ENCODE assay signal across 9 mouse cellular contexts in the genomic region with DNA sequence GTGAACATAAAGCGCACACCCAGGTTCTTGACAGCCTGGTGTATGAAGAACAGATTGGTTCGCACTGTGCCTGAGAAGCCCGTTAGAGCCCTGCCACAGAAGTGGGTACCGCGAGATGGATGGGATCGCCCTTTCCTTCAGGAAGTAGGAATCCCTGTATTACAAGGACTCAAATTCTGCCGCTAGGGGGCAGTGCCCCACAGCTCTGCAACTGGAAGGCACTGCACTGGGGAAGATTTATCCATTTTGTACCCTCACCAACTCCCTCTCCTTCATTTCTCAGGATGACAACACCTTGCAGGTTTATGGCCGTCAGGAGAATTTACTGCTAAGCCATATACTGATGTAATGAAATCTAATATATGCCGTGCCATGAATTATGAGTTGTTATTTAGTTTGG.
A peak's percentile ranks its signal among the peaks of the same experiment; 100 is the strongest.
DNase-seq lines count a peak whose midpoint lies in the region; ATAC-seq and TF ChIP-seq lines count a peak whose summit lies in the region.
"Had no signal": no experiment of that assay in that cellular context is flagged by ENCODE, and none has a peak within 500 bp of the region (broad histone marks: within the 10 kb centered on the region; RNA-seq: fewer than 3 reads in every experiment).

No protein-coding gene starts in this region.

- no peak overlapping the region for H3K4me2 ChIP-seq in midbrain, embryonic 11.5 days
- H3K4me2 ChIP-seq in midbrain, embryonic 15.5 days, result no peak overlapping the region
- no peak overlapping the region for H3K4me2 ChIP-seq in kidney, embryonic 15.5 days
- H3K4me2 ChIP-seq: embryonic facial prominence, embryonic 15.5 days had no signal

- H3K9ac ChIP-seq in midbrain, embryonic 11.5 days (ENCODE audit: low read length), result no peak overlapping the region
- no peak overlapping the region for H3K9ac ChIP-seq in midbrain, embryonic 15.5 days
- no peak overlapping the region for H3K9ac ChIP-seq in kidney, embryonic 15.5 days
- no peak overlapping the region for H3K9ac ChIP-seq in liver, adult 2 months (ENCODE audit: low read depth, low read length)
- H3K9ac ChIP-seq: embryonic facial prominence, embryonic 15.5 days had no signal

- DNase-seq in midbrain, embryonic 11.5 days (ENCODE audit: low spot score, missing footprints), result peak; percentile 96
- DNase-seq in cerebellum, postnatal 4 days (ENCODE audit: low spot score in 2 of 2), result peak; percentile 66 to 77
- DNase-seq in gastrocnemius, adult 8-10 months (ENCODE audit: low spot score in 2 of 2), result peak; percentile 15 to 34
- DNase-seq in liver, adult 2 months (ENCODE audit: extremely low read depth, low read depth, low spot score), result peak; percentile 62
- DNase-seq in ovary, adult 18-20 months (ENCODE audit: low spot score), result peak; percentile 27
- DNase-seq in thymus, postnatal 36 days, result peak; percentile 21 to 34

- H3K4me3 ChIP-seq in midbrain, embryonic 11.5 days (ENCODE audit: low read depth, low read length), result no peak overlapping the region
- H3K4me3 ChIP-seq in midbrain, embryonic 15.5 days, result no peak overlapping the region
- H3K4me3 ChIP-seq in kidney, embryonic 15.5 days (replicated peaks), result no peak overlapping the region
- no peak overlapping the region for H3K4me3 ChIP-seq in liver, adult 2 months (ENCODE audit: insufficient read depth, low read depth, low read length)
- H3K4me3 ChIP-seq: embryonic facial prominence, embryonic 15.5 days had no signal

- H3K79me2 ChIP-seq in liver, adult 2 months (ENCODE audit: control insufficient read depth, insufficient read depth, low read length), result no peaks in the 10 kb centered on the region

- H3K27ac ChIP-seq in midbrain, embryonic 11.5 days (ENCODE audit: low read depth, low read length), result no peak overlapping the region
- no peak overlapping the region for H3K27ac ChIP-seq in midbrain, embryonic 15.5 days
- no peak overlapping the region for H3K27ac ChIP-seq in kidney, embryonic 15.5 days
- H3K27ac ChIP-seq in liver, adult 2 months (replicated peaks; ENCODE audit: insufficient read depth, low read depth, low read length), result no peak overlapping the region
- H3K27ac ChIP-seq: embryonic facial prominence, embryonic 15.5 days had no signal

- no peaks in the 10 kb centered on the region for H3K36me3 ChIP-seq in midbrain, embryonic 11.5 days (ENCODE audit: control insufficient read depth, insufficient read depth, low read length)
- no peaks in the 10 kb centered on the region for H3K36me3 ChIP-seq in midbrain, embryonic 15.5 days (replicated peaks)
- H3K36me3 ChIP-seq in kidney, embryonic 15.5 days, result no peaks in the 10 kb centered on the region
- H3K36me3 ChIP-seq in liver, adult 2 months (ENCODE audit: control insufficient read depth, insufficient read depth, low read length), result no peaks in the 10 kb centered on the region
- H3K36me3 ChIP-seq: embryonic facial prominence, embryonic 15.5 days had no signal

- peak; percentile 55; the same call in 1 of the 2 replicates for ATAC-seq in midbrain, embryonic 11.5 days (ENCODE audit: low FRiP score)
- no peak for ATAC-seq in midbrain, embryonic 15.5 days (replicated peaks)
- ATAC-seq in kidney, embryonic 15.5 days (replicated peaks; ENCODE audit: low FRiP score), result 0 out of 2 replicates have a peak, but pooled peaks have one; percentile 60

- H3K4me1 ChIP-seq in midbrain, embryonic 11.5 days (ENCODE audit: control insufficient read depth, insufficient read depth, low read length), result no peaks in the 10 kb centered on the region
- H3K4me1 ChIP-seq in midbrain, embryonic 15.5 days, result no peaks in the 10 kb centered on the region
- no peaks in the 10 kb centered on the region for H3K4me1 ChIP-seq in kidney, embryonic 15.5 days
- H3K4me1 ChIP-seq in liver, adult 2 months (ENCODE audit: control insufficient read depth, insufficient read depth, low read length), result peaks cover 4% of the 10 kb centered on the region
- H3K4me1 ChIP-seq: embryonic facial prominence, embryonic 15.5 days had no signal

- H3K27me3 ChIP-seq in midbrain, embryonic 11.5 days (ENCODE audit: control insufficient read depth, insufficient read depth, low read length), result no peaks in the 10 kb centered on the region
- H3K27me3 ChIP-seq in midbrain, embryonic 15.5 days (replicated peaks), result no peaks in the 10 kb centered on the region
- H3K27me3 ChIP-seq in kidney, embryonic 15.5 days, result no peaks in the 10 kb centered on the region
- H3K27me3 ChIP-seq in liver, adult 2 months (ENCODE audit: control insufficient read depth, insufficient read depth, low read length), result no peaks in the 10 kb centered on the region
- H3K27me3 ChIP-seq: embryonic facial prominence, embryonic 15.5 days had no signal

- no peaks in the 10 kb centered on the region for H3K9me3 ChIP-seq in midbrain, embryonic 11.5 days (ENCODE audit: control insufficient read depth, low read length)
- no peaks in the 10 kb centered on the region for H3K9me3 ChIP-seq in midbrain, embryonic 15.5 days
- H3K9me3 ChIP-seq in kidney, embryonic 15.5 days (replicated peaks), result no peaks in the 10 kb centered on the region
- H3K9me3 ChIP-seq: embryonic facial prominence, embryonic 15.5 days had no signal

- TF ChIP-seq POLR2A in liver, adult 2 months (IDR thresholded peaks at IDR 0.05; ENCODE audit: extremely low read depth, insufficient read depth, low read length), result no peak

- peak; percentile 89 for TF ChIP-seq CTCF in liver, adult 2 months (IDR thresholded peaks at IDR 0.05; ENCODE audit: low read depth, low read length)

- WGBS in midbrain, embryonic 11.5 days, result 35% methylated on average over 9 of the region's 9 CpGs
- 41% methylated on average over 9 of the region's 9 CpGs for WGBS in midbrain, embryonic 15.5 days
- 32% methylated on average over 9 of the region's 9 CpGs for WGBS in kidney, embryonic 15.5 days
- WGBS in liver, adult 2 months, result 59% methylated on average over 9 of the region's 9 CpGs

Comparison
In these comparisons a context has a peak if more than half of its experiments do, and no peak if none do; other contexts are left out.
1. DNase-seq: peak in every context shown above with its lines; median percentile 96 in midbrain, embryonic 11.5 days; 72 in cerebellum, postnatal 4 days; 62 in liver, adult 2 months; 28 in thymus, postnatal 36 days; 27 in ovary, adult 18-20 months; 24 in gastrocnemius, adult 8-10 months.